Mouse (Mus musculus): ENCODE data around the gene Rbm6.

The Rbm6 gene

GRCm38 (mm10) chr9:107899855-107900254, 26.8 kb upstream of the Rbm6 start:
- POLR2A ChIA-PET: interaction anchor here in 2 of 4 experiments (0.8 to 3.4 kb wide), 16 partner anchors 7 to 168 kb away, joined by 3 to 16 read pairs (median 5); partner anchors contain the start of genes Amigo3 (in 1 of the 2), Inka1 (in 1 of the 2), Ip6k1 (in 1 of the 2) and Mon1a (in 1 of the 2)
- CTCF ChIA-PET: interaction anchor here (0.5 to 7.8 kb wide), 22 partner anchors 8 to 195 kb away, joined by 3 to 139 read pairs (median 14); partner anchors contain the start of genes Mon1a (in 3 of the 4), Amigo3 (in 1 of the 4), Apeh (in 1 of the 4) and Camkv (in 1 of the 4)

GRCm38 (mm10) chr9:107898563-107898962, 25.5 kb upstream of the Rbm6 start:
- ChIA-PET CTCF (interaction anchor here in 3 of 4 experiments (0.7 to 5.3 kb wide), 4 partner anchors 8 to 955 kb away, joined by 3 to 101 read pairs (median 4); partner anchors contain the start of genes Inka1 (in 1 of the 3) and Mst1r (in 1 of the 3)), POLR2A (interaction anchor here in 2 of 4 experiments (0.6 to 3.4 kb wide), 7 partner anchors 8 to 158 kb away, joined by 3 to 14 read pairs (median 3); partner anchors contain the start of genes Inka1 (in 1 of the 2), Ip6k1 (in 1 of the 2), Mon1a (in 1 of the 2) and Mst1r (in 1 of the 2))

GRCm38 (mm10) chr9:107891023-107891422, 18.0 kb upstream of the Rbm6 start:
- ChIA-PET CTCF (interaction anchor here (0.5 to 3.7 kb wide), 41 partner anchors 8 to 1333 kb away, joined by 3 to 50 read pairs (median 4); partner anchors contain the start of genes Mst1r (in 3 of the 4), Amigo3 (in 1 of the 4), Camkv (in 1 of the 4) and Inka1 (in 1 of the 4)), POLR2A (interaction anchor here in 3 of 4 experiments (0.7 to 2.7 kb wide), 11 partner anchors 10 to 166 kb away, joined by 3 to 11 read pairs (median 4); partner anchors contain the start of genes Rbm6 (in 2 of the 3) and Amigo3 (in 1 of the 3))

- ChIA-PET POLR2A (interaction anchor here in 2 of 4 experiments (1.2 to 3.5 kb wide), 6 partner anchors 11 to 167 kb away, joined by 3 to 17 read pairs (median 8); partner anchors contain the start of genes Mst1r (in 1 of the 2) and Rbm6 (in 1 of the 2)), CTCF (interaction anchor here (1.3 to 3.7 kb wide), 7 partner anchors 11 to 177 kb away, joined by 4 to 25 read pairs (median 16); partner anchors contain the start of gene Mst1r (in 1 of the 4))
These were observed 17.2 kb upstream of the Rbm6 start for GRCm38 (mm10) chr9:107890260-107890659.

GRCm38 (mm10) chr9:107888267-107888850, 15.3 kb upstream of the Rbm6 start:
- POLR2A ChIA-PET: interaction anchor here (0.6 to 3.5 kb wide), 22 partner anchors 11 to 1265 kb away, joined by 3 to 39 read pairs (median 4); partner anchors contain the start of genes Rbm6 (in 4 of the 4), Amigo3 (in 1 of the 4), Gmppb (in 1 of the 4) and Gpx1 (in 1 of the 4)
- CTCF ChIA-PET: interaction anchor here (0.6 to 3.3 kb wide), 28 partner anchors 9 to 613 kb away, joined by 3 to 25 read pairs (median 4); partner anchors contain the start of genes Amigo3 (in 1 of the 4), Apeh (in 1 of the 4), Mst1 (in 1 of the 4) and Mst1r (in 1 of the 4)

- CTCF ChIA-PET: interaction anchor here (0.5 to 3.3 kb wide), 25 partner anchors 8 to 397 kb away, joined by 3 to 25 read pairs (median 4); partner anchors contain the start of genes Amigo3 (in 1 of the 4), Apeh (in 1 of the 4), Inka1 (in 1 of the 4) and Mst1 (in 1 of the 4)
These were observed 14.8 kb upstream of the Rbm6 start, which contains the start of gene Mon1a for GRCm38 (mm10) chr9:107887804-107888266. Mon1a (plus strand) TSS chr9:107888151.

GRCm38 (mm10) chr9:107880411-107880810, 7.4 kb upstream of the Rbm6 start:
- POLR2A ChIA-PET: interaction anchor here in 2 of 4 experiments (0.7 to 1.3 kb wide), 4 partner anchors 9 to 435 kb away, joined by 3 read pairs; partner anchors contain the start of gene Amigo3 (in 1 of the 2)
- CTCF ChIA-PET: interaction anchor here in 1 of 4 experiments (1.5 kb wide), 1 partner anchor 7 kb away, joined by 3 read pairs; the partner anchor contains the start of gene Mon1a

More at GRCm38 (mm10) chr9:107887804-107888266, 14.8 kb upstream of the Rbm6 start, which contains the start of gene Mon1a:
- POLR2A ChIA-PET: interaction anchor here (0.6 to 3.5 kb wide), 30 partner anchors 11 to 1265 kb away, joined by 3 to 39 read pairs (median 4); partner anchors contain the start of genes Rbm6 (in 4 of the 4), Amigo3 (in 1 of the 4), Gmppb (in 1 of the 4) and Gpx1 (in 1 of the 4)

- ChIA-PET CTCF (interaction anchor here in 3 of 4 experiments (0.7 to 2.4 kb wide), 17 partner anchors 15 to 412 kb away, joined by 3 to 8 read pairs (median 4); partner anchors contain the start of genes Amigo3 (in 1 of the 3) and Mon1a (in 1 of the 3)), POLR2A (interaction anchor here (0.5 to 3.3 kb wide), 61 partner anchors 9 to 1051 kb away, joined by 3 to 39 read pairs (median 4); partner anchors contain the start of genes Mon1a (in 4 of the 4), Ip6k1 (in 2 of the 4), Apeh (in 1 of the 4) and Gmppb (in 1 of the 4))
These were observed 513 bp downstream of the Rbm6 start for GRCm38 (mm10) chr9:107872350-107873098.

- CTCF ChIA-PET: no interaction called here
- POLR2A ChIA-PET: interaction anchor here in 1 of 4 experiments (0.6 to 1.5 kb wide), 3 partner anchors 8 to 508 kb away, joined by 3 to 7 read pairs (median 4); partner anchors contain the start of gene Gm20661
These were observed 7.0 kb downstream of the Rbm6 start for GRCm38 (mm10) chr9:107866081-107866480.

- POLR2A ChIA-PET: interaction anchor here in 2 of 4 experiments (1.1 to 2.5 kb wide), 4 partner anchors 8 to 23 kb away, joined by 4 to 16 read pairs (median 6); partner anchors contain the start of gene Rbm6 (in 2 of the 2)
- CTCF ChIA-PET: no interaction called here
These were observed 8.5 kb downstream of the Rbm6 start for GRCm38 (mm10) chr9:107864493-107864892.

GRCm38 (mm10) chr9:107858343-107858742, 14.7 kb downstream of the Rbm6 start:
- POLR2A ChIA-PET: interaction anchor here in 2 of 4 experiments (0.6 to 1.8 kb wide), 4 partner anchors 9 to 23 kb away, joined by 3 to 4 read pairs (median 3); no protein-coding TSS in a partner anchor
- CTCF ChIA-PET: interaction anchor here in 2 of 4 experiments (0.6 to 0.7 kb wide), 2 partner anchors 38 to 380 kb away, joined by 3 read pairs; no protein-coding TSS in a partner anchor

- ChIA-PET POLR2A (interaction anchor here in 2 of 4 experiments (0.6 to 1.4 kb wide), 3 partner anchors 23 to 52 kb away, joined by 3 read pairs; no protein-coding TSS in a partner anchor), CTCF (no interaction called here)
These were observed 24.1 kb downstream of the Rbm6 start for GRCm38 (mm10) chr9:107848922-107849321.

- POLR2A ChIA-PET: interaction anchor here in 1 of 4 experiments (0.7 to 1.4 kb wide), 4 partner anchors 11 to 79 kb away, joined by 4 to 6 read pairs (median 4); no protein-coding TSS in a partner anchor
- CTCF ChIA-PET: interaction anchor here in 3 of 4 experiments (0.5 to 0.7 kb wide), 4 partner anchors 9 to 79 kb away, joined by 3 to 5 read pairs (median 4); no protein-coding TSS in a partner anchor
These were observed 30.3 kb downstream of the Rbm6 start for GRCm38 (mm10) chr9:107842709-107843108.

- ChIA-PET CTCF (no interaction called here), POLR2A (no interaction called here)
These were observed 34.2 kb downstream of the Rbm6 start for GRCm38 (mm10) chr9:107838869-107839268.

GRCm38 (mm10) chr9:107833826-107834225, 39.2 kb downstream of the Rbm6 start:
- ChIA-PET POLR2A (no interaction called here), CTCF (no interaction called here)

GRCm38 (mm10) chr9:107831765-107832164, 41.3 kb downstream of the Rbm6 start:
- CTCF ChIA-PET: no interaction called here

GRCm38 (mm10) chr9:107812132-107812531, 60.9 kb downstream of the Rbm6 start:
- CTCF ChIA-PET: interaction anchor here in 2 of 4 experiments (0.6 to 1.1 kb wide), 3 partner anchors 9 to 185 kb away, joined by 3 to 4 read pairs (median 3); no protein-coding TSS in a partner anchor
- POLR2A ChIA-PET: interaction anchor here in 1 of 4 experiments (0.6 to 1.4 kb wide), 5 partner anchors 9 to 286 kb away, joined by 3 to 4 read pairs (median 3); no protein-coding TSS in a partner anchor

More at GRCm38 (mm10) chr9:107831765-107832164, 41.3 kb downstream of the Rbm6 start:
- POLR2A ChIA-PET: interaction anchor here in 1 of 4 experiments (1.0 to 1.3 kb wide), 2 partner anchors 10 to 31 kb away, joined by 3 to 6 read pairs; no protein-coding TSS in a partner anchor

All from embryonic stem cell, embryonic (primary cell).